Mouse (Mus musculus) v-Abl transformed pro-B cells (cell line): ENCODE measurements around the gene Eif4e1b.

Experiments
- in situ Hi-C, 2 experiments: fragments of 400-800 bp; cut with MboI; formaldehyde crosslinking; loops; one replicate each; pipeline ENCODE4 v1.15.1; 2025; ENCODE audit not compliant: unreplicated experiment in 2 of 2

Gene Eif4e1b

DNA sequence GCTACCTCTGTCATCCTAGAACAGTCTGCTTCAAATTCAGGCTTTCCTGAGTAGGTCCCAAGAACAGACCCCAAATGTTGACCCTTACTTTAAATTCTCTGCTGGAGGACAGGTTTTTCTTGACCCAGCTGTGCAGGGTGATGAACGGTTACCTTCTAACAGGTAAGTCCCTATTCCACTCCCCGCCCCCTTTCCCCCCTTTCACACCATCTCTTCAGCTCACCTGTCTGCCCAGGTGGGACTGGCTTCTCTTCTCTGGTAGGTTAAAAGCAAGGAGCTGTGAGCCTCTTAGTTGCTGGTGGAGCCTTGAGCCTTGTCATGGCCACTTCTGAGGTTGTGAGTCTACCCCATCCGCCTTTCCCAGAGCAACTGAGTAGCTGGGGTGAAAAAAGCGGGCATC, at the start of gene Eif4e1b:
Gene Eif4e1b, plus strand, starts transcription at position 301 of the 400 bp plus-strand sequence.
- in situ Hi-C loops: no loop called here

DNA sequence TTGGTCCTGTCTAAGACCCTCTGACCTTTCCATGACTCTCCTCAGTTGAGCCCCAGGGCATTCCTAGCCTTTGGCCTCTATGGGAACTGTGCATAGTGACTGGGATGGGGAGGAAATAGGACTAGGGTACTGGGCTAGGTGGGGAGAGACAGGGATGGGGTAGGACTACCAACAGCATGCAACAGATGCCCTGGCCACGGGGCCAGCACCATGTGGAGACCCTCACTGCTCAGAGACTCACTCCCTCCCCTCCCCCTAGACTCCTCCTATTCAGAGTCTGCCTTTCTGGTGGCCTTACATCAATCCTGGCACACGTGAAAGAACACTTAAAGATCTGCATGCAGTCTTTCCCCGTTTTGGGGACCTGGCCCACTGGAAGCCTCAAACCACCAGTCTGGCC, 46.9 kb upstream of the Eif4e1b start:
- in situ Hi-C loops: loop anchor here in 1 of 2 experiments (25.0 kb wide), 1 partner anchor 950 kb away; no protein-coding TSS in a partner anchor

DNA sequence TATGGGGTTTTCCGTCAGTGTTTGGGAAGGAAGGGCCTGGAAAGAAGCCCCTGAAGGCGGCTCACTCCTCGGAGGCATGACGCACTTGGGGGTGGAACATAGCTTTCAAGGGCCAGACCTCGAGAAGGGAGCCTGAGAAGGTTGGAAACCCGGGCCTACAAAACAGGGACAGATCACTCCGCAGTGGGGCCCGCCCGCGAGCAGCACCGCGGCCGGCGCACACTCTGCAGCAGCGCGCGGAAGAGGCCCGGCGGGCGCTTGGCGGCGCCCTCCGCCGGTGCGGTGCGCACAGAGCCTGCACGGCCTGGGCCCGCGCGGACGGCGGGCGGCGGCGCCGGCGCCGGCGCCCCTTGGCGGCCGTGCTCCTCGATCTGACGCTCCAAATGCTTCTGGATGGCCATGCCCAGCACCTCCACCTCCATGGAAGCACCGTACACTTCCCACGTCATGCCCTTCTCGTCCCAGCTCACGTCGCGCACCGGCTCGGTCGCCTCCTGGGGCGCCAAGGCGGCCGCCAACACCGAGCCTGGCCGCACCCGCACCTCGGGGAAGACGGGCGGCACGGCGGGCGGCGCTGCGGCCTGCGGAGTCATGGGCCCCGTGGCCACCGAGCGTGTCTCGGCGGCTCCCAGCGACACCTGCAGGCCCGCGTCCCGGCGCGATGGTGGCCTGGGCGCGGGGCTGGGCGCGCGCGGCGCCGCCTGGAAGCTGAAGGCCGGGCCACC, 46.1 kb upstream of the Eif4e1b start:
- in situ Hi-C loops: loop anchor here in 1 of 2 experiments (25.0 kb wide), 1 partner anchor 950 kb away; no protein-coding TSS in a partner anchor

DNA sequence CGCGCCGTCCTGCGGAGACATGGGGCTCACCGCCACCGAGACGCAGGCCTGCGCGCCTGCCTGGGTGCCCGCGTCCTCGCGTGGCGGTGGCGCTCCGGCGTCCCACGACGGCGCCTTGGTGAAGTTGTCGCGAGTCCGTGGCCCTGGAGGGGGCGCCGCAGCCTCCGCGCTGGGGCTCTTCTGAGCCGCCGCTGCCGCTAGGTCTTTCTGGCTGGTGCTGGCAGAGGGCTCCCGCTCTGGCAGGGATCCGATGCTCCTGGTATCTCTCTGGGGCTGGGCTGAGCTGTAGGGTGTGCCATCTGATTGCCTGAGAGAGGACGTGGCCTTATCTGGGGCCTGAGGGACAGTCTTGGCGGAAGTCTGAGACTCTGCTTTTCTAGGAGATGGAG, 45.6 kb upstream of the Eif4e1b start:
- in situ Hi-C loops: loop anchor here in 1 of 2 experiments (25.0 kb wide), 1 partner anchor 951 kb away; no protein-coding TSS in a partner anchor

DNA sequence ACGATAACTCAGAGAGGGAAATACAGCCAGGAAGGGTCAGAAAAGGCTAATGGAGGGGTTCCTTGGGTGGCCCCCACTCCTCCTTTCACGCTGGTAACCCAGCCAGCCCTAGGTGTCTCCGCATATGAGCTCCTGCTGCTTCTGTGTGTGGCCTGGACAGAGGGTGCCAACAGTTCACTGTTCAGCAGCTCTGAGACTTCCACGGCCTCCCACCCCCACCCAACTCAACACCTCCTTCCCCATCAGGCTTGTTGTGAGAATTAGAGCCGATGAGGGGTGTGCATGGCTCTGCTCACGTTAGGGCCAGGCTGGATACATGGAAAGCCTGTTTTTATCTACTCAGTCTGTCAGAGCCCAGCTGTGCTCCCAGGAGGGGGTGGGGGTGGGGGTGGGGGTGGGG, 37.7 kb upstream of the Eif4e1b start:
- in situ Hi-C loops: loop anchor here in 1 of 2 experiments (25.0 kb wide), 1 partner anchor 959 kb away; no protein-coding TSS in a partner anchor

DNA sequence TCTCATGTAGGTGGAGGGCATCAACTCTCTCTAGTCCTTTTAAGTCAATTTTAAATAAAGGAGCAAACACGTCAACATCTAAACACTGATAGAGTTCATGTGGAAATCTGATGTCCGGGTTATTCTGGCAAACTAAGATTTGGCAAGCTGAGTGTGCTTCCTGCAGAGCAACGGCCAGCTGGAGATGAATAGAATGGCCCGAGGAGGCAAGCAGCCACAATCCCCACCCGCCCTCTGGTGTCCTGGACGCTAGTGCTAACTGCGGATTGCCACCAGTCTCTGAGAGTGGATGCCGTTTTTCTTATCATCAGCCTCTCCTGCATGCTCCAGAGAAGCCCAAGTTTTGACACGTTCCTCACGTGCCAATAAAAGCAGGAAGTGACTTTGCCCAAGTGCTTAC, 36.9 kb upstream of the Eif4e1b start:
- in situ Hi-C loops: loop anchor here in 1 of 2 experiments (25.0 kb wide), 1 partner anchor 960 kb away; no protein-coding TSS in a partner anchor

DNA sequence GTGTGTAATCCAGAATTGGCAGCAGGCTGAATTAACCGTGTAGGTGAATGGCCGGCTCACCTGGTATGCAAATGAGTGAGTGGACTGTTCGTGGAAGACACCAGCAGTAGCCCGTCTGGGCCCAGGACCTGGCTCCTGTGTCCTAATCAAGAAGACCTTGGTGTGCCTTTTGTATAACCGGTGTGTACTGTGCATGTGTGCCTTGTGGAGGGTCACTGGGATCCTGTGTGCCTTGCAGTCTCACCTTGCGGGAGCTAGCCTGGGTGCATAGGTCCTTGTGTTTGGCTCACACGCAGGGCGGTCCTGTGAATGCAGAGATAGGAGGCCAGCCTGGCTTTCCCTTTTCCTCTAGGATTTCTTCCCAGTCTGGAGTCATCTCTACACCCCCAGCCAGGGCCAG, 35.6 kb upstream of the Eif4e1b start:
- in situ Hi-C loops: loop anchor here in 1 of 2 experiments (25.0 kb wide), 1 partner anchor 961 kb away; no protein-coding TSS in a partner anchor

DNA sequence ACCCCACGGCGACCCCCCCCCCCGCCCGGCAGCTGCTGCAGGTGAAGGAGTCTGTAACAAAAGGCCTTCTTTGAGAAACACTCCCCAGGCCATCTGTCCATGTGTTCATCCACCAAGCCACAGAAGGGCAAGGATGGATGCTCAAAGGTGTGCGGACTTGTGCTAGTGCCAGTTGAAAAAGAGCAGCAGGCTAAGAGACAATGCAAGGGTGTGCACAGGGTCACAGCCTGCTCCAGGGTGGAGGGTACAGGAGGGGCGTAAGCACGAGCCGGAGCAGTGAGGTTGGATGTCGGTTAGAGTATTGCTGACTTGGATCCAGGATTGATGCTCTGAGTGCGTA, 35.1 kb upstream of the Eif4e1b start:
- in situ Hi-C loops: loop anchor here in 1 of 2 experiments (25.0 kb wide), 1 partner anchor 961 kb away; no protein-coding TSS in a partner anchor

DNA sequence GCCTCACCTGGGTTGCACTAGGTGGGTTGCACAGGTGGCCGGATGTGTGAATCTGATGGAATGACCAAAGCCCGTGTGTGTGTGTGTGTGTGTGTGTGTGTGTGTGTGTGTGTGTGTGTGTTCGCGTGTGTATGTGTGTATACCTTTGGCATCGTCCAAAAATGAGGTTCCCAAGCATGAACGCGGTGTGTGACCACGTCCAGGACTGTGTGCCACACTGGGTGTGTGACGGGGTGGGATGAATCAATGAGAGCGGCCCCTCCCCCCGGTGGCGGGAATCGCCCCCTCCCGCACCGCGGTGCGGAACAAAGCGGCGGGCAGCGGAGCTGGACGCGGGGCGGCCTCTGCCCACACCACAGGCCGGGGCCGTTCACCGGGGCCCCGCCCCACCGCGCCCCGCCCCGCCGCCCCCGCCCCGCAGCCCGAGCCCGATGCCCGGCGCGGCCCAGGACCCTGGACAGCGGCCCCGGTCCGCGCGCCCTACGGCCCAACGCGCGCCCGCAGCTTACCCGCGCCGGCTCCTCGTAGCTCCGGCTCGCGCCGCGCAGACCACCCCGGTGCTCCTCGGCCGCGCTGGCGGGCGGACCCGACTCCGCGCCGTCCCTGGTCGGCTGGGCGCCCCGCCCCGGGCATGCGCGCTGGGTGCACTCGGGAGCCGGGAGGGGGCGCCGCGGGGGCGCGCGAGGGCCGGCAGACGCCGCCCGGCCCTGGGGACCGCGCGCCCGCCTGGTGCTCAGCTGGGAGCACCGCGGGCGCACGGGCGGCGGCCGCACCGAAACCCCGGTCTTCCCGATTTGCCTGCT, 34.5 kb upstream of the Eif4e1b start:
- in situ Hi-C loops: loop anchor here in 1 of 2 experiments (25.0 kb wide), 1 partner anchor 962 kb away; no protein-coding TSS in a partner anchor

DNA sequence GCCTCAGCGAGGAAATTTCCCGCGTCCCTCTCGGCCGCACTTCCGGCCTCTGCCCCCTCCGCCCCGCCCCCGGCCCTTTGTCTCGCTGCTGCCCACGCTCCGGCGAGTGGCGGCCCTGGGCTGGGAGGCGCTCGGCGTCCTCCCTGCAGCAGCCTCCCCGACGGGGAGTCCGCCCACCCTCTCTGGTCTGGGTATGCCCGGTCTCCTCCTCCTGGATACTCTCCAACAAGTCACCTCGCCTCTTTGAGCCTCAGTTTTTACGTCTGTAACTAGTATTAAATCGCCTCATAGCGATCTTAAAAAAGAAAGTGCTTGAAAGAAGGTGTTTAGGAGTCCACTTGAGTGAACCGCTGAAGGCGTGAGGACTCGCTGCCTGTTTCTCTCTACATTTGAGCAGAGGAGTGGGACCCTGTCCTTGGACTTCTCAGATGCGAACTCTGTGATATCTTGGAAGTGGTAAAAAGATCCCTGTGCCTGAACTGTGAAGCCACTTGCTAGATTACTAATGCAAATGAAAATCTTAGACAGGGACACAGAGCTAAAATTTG, 33.9 kb upstream of the Eif4e1b start, which contains the start of gene Gprin1:
Gene Gprin1, minus strand, starts transcription at position 11 of the 548 bp plus-strand sequence.
- in situ Hi-C loops: loop anchor here in 1 of 2 experiments (25.0 kb wide), 1 partner anchor 963 kb away; no protein-coding TSS in a partner anchor

DNA sequence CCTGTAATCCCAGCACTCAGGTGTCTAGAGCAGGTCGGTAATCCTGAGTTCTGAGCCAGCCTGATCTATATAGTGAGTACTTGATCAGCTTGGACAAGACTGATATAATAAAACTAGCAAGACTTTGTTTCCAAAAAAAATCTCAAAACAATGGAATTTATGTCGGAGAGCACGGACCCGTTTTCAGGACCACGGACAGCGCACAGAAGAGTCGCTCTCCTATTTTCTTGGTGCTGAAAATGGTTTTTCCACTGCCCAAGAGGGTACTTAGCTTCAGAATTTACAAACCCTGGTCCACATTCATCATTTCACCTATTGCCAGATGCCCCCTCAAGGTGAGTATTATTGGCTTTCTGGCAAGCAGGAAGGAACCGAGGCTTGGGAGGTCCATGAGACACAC, 33.1 kb upstream of the Eif4e1b start:
- in situ Hi-C loops: no loop called here

DNA sequence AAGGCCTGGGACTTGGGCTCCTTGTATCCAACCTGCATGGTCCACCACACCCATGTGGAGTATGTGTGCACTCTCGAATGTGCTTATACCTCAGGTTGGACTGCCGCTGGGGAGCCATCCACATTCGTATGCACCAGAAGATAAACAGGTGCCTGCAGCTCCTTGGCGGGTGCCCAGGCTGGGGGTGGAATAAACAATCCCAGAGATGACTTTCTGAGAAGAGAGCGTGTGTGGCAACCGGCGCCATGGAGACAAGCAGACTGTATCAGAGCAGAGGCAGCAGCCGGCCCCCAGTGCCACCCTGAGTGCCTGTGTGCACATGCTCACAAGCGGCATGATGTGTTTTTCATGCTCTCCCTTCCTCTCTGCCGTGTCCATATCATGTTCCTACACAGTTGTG, 31.1 kb upstream of the Eif4e1b start:
- in situ Hi-C loops: no loop called here

DNA sequence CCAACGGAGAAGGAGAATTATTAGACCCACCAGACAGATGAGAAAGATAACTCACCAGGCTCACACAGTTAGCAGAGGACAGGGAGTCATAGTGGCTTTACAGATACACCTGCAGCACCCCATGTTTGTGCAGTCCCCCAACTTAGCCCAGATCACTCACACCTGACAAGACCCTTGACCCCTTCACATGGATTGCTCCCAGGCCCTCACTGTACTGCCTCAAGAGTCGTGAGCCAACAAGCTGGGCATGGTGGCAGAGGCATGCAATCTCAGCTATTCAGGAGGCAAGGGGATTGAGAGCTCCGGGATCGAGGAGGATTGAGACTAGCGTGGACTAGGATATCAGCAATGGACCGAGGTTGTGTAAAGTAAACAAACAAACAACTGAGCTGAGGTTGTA, 30.1 kb upstream of the Eif4e1b start:
- in situ Hi-C loops: no loop called here

DNA sequence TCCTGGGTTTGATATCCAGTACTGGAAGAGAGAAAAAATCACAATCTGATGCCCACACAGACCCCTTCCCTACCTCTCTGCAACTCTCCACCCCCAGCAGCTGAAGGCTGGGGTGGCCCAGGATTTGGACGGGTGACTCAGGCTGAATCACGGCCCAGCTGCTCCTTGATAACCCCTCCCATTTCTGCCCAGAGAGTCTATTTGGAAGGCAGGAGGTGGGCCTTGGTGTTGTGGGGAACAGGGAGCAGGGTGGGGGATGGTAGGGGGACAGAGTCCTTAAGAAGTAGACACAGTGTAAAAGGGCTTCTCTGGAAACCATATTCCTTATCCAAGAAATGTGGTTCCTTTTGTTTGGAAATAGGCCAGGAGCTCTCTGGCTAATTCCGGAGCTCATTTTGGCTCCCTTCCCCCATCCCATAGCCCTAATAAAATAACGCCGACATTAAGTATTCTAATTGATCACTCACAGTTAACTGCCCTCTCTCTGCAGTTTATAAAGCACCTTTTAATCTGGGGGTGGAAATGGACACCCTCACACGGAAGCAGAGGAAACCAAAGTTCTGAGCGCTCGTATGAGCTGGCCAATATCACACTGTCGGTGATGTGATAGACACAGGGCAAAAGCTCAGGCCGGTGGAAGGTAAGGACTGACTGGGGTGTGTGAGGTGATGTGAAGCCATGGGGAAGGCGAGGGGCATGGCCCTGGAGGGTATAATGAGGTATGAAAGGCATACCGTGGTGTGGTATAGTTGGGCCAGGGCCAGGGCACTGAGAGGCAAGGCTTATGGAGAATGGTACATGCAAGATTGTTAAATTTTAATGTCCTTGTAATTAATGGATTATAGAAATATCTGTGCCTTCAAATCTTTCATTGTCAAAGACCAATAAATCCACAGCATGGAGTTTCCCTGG, 29.4 kb upstream of the Eif4e1b start:
- in situ Hi-C loops: no loop called here

DNA sequence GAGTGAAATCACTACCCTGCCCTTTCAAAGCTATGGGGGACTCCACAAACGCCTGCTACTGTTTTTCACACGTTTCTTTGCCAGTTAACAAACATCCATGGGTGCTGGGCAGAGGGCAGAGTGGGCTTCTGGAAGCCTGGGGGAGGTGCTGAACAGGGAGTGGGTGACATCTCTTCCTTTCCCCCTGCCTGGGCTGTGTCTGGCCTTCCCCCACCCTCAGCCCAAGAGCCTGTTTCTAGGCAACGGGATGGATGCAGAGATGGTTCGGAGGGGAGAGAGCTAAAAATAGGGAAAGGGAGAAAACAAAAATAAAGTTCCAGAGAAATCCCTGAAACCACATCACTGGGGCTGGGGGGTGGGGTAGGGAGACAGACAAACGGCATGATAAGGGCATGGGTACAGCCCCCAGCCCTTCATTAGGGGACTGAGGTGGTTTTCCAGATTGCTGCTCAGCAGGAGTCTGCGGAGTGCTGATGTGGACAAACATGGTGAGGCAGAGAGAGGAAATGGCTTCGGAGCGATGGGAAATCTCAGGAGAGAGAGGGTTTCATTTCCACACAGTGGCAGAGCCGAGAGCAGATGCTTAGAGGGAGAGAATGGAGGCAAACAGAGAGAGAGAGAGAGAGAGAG, 28.5 kb upstream of the Eif4e1b start:
- in situ Hi-C loops: no loop called here

DNA sequence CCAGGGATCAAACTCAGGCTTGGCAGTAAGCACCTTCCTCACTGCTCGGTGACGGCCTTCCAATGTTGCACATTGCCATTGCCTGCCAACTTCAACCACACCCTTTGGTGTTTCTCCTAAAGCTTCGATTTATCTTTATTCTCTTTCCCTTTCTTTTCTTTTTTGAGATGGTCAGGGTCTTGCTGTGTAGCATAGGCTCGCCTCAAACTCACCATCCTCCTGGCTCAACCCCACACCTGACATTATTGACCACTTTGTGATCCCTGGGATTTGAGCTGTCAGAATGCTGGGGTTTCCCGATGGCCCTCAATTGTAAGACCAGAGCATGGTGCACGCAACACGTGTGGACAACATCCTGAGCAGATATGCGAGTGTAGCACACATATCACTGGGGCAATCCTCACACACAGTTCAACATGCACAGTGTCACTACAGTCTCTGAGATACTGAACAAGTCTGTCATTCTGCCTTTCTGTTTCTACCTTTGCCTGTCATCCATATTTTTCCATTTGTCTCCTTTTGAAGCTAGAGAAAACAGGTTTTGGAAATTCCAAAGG, 27.6 kb upstream of the Eif4e1b start:
- in situ Hi-C loops: no loop called here

DNA sequence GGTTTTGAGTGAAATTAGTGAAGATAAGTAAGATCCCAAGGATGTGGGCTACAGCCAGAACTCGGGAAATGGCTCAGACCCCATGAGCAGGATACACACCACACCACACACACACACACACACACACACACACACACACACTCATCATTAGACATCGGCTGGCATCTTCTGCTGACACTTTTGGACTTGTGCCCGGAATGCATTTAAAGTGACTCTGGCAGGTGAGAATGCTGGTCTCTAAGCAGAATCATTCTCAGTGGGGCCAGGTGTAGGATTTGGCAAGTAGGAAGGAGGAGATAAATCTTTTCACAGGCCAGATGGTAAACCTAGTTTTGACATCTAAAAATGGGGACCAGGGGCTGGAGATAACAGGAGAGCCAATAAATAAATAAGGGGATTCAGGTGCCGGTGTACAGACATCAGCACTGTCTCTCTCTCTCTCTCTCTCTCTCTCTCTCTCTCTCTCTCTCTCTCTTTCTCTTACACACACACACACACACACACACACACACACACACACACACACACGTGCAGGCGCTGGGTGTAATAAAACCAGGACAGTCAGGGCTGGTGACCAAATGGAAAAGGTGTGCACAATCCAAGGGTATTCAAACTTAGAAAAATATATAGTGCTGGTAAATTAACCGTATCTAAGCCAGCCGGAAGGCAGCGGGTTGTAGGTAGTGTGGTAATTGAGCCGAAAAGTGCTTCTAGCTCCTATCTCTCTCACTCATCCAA, 26.5 kb upstream of the Eif4e1b start:
- in situ Hi-C loops: no loop called here

DNA sequence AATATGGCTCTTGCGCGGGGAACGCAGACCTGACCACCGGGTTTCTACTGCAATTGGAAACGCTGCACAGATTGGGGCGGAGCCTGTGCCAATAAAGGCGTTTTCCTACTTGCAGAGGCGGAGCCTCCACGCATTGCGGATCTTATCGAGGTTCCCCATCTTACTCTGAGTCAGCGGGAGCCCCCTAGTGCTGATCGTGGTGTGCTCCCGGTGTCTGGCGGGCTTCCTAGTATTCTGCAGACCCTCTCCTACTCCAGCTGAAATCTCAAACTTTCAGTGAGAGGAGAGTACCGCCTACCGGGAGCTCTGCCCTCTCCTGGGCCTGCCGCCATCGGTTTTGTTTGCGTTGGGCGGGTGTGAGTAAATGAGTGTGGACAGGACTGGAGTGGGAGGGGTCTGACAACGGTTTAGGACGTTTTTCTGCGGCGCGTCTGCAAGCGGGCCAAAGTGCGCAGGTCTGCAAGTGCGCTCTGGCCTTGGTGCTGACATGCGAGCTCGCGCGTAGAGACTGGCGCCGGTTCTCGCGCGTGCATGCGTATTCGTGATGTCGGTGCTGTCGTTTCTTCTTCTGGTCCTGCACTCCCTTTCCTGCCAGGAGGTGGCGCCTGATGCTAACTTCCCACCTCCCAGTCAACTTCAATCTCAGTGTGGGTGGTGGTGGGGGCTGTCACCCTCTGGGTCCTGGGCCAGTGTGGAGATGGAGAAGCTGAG, 25.6 kb upstream of the Eif4e1b start:
- in situ Hi-C loops: no loop called here
